Mouse (Mus musculus): Measurements from ENCODE around the gene Insm1. TPM values are rescaled to one million over a fixed set of nuclear protein-coding genes. Genes with fewer than 3 reads are reported as not detected.

Insm1 gene
- not detected for polyA plus RNA-seq (2017; shearing (Covaris generic))

GRCm38 (mm10) chr2:146221076-146221928 is at the start of gene Insm1:
TSS of gene Insm1 (plus strand) at chr2:146221921.

All from inflammation-experienced regulatory T-cells (primary cell).